Mouse (Mus musculus): ENCODE data around the gene Dync1li1. TPM values are rescaled to one million over a fixed set of nuclear protein-coding genes. Genes with fewer than 3 reads are reported as not detected.
"Not testable (repeated sequence)": the region's sequence is repeated elsewhere in the genome, so short reads cannot be mapped to it uniquely, and the experiment has no call there.

Gene Dync1li1
- polyA plus RNA-seq, 2 experiments from 2014 or later: 45.1 to 46.5 TPM

- no peak for ATAC-seq
Measured at GRCm38 (mm10) chr9:114673626-114674025, 15.0 kb upstream of the Dync1li1 start.

- ATAC-seq: no peak
Measured at GRCm38 (mm10) chr9:114678576-114678975, 10.0 kb upstream of the Dync1li1 start.

GRCm38 (mm10) chr9:114679944-114680343 is 8.6 kb upstream of the Dync1li1 start:
- no peak for ATAC-seq

GRCm38 (mm10) chr9:114680531-114680930 is 8.1 kb upstream of the Dync1li1 start:
- ATAC-seq: no peak

GRCm38 (mm10) chr9:114682193-114682592 is 6.4 kb upstream of the Dync1li1 start:
- no peak for ATAC-seq

- no peak for ATAC-seq
Measured at GRCm38 (mm10) chr9:114686245-114686644, 2.3 kb upstream of the Dync1li1 start.

GRCm38 (mm10) chr9:114687639-114688038 is 951 bp upstream of the Dync1li1 start:
- no peak for ATAC-seq

- ATAC-seq: peak; percentile 53
Measured at GRCm38 (mm10) chr9:114688953-114689407, 390 bp downstream of the Dync1li1 start.

- ATAC-seq: no peak
Measured at GRCm38 (mm10) chr9:114690119-114690601, 1.6 kb downstream of the Dync1li1 start.

- ATAC-seq: no peak
Measured at GRCm38 (mm10) chr9:114691112-114691511, 2.5 kb downstream of the Dync1li1 start.

GRCm38 (mm10) chr9:114695662-114696061 is 7.1 kb downstream of the Dync1li1 start:
- not testable (repeated sequence) for ATAC-seq

GRCm38 (mm10) chr9:114697072-114697471 is 8.5 kb downstream of the Dync1li1 start:
- ATAC-seq: no peak

GRCm38 (mm10) chr9:114697926-114698325 is 9.3 kb downstream of the Dync1li1 start:
- ATAC-seq: no peak

- ATAC-seq: no peak
Measured at GRCm38 (mm10) chr9:114699262-114699661, 10.7 kb downstream of the Dync1li1 start.

- no peak for ATAC-seq
Measured at GRCm38 (mm10) chr9:114699882-114700665, 11.5 kb downstream of the Dync1li1 start.

- no peak for ATAC-seq
Measured at GRCm38 (mm10) chr9:114701031-114701430, 12.4 kb downstream of the Dync1li1 start.

- no peak for ATAC-seq
Measured at GRCm38 (mm10) chr9:114701921-114702320, 13.3 kb downstream of the Dync1li1 start.

GRCm38 (mm10) chr9:114707805-114708204 is 19.2 kb downstream of the Dync1li1 start:
- no peak for ATAC-seq

- ATAC-seq: no peak
Measured at GRCm38 (mm10) chr9:114710345-114710744, 21.8 kb downstream of the Dync1li1 start.

- no peak for ATAC-seq
Measured at GRCm38 (mm10) chr9:114713481-114713880, 24.9 kb downstream of the Dync1li1 start.

GRCm38 (mm10) chr9:114716677-114717331 is 28.2 kb downstream of the Dync1li1 start:
- ATAC-seq: no peak

- no peak for ATAC-seq
Measured at GRCm38 (mm10) chr9:114727315-114727714, 38.7 kb downstream of the Dync1li1 start.

GRCm38 (mm10) chr9:114728432-114728831 is 39.8 kb downstream of the Dync1li1 start:
- ATAC-seq: not testable (repeated sequence)

All from CD4-positive, CD25-positive, alpha-beta regulatory T cell, adult 4 months (primary cell).